Mouse (Mus musculus) E14TG2a.4 (cell line): ENCODE measurements at regions not wholly inside any gene's neighbourhood (a gene's known extent, or its start where the extent isn't known, plus 50 kb on each side); places are given as distances from the start of the nearest gene placed in this dataset.

Experiments used
- CTCF ChIP-seq: conservative IDR thresholded peaks from 2 replicates; pipeline ENCODE4 v1.5.1; 2014; ENCODE audit warnings: low read length
- NANOG ChIP-seq: IDR thresholded peaks from 2 replicates; pipeline ENCODE4 v1.6.1; 2014; ENCODE audit warnings: borderline replicate concordance, low read length, mixed read lengths

DNA sequence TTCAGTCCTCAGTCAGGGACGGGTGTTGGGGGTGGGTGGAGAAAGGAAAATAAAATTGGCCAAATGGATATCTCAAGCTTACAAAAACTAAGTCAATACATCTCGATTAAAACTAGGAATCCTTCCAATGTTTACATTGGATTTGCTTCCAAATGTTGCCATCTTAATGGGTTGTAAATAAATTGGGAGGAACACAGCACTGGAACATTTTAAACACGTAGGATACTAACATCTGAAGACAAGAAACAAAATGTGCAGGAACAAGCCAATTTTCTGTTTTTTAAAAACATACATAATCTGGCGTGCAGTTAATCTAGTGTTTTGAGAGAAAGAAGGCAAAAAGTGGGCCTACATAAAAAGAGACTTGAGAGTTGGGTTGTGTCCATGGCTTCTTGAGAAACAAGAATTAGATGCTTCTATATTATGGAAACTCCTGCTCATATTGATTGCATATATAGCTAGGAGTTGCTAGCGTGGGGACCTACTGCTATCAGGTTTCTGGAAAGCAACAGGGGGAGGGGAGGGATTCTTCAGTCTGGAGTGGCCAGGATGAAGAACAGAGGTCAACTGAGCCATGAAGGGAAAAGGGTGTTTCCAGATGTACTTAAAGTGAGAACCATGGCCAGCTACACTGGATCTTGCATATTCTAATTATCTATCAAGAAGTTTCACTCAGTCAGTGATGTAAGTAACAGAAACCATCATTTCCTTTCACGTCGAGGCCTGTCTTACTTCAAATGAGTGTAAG lies 330.2 kb downstream of the Rnd3 start:
- TF ChIP-seq CTCF (no peak), NANOG (no peak)
